Mouse (Mus musculus) embryonic stem cell, embryonic (primary cell): ENCODE measurements around the gene Capza2.

Source experiments
- CTCF ChIA-PET, 4 experiments: fragments of 300-600 bp in 2 of 4; fragments of 350-600 bp in 2 of 4; sonication (Branson Sonifier 250); formaldehyde crosslinking; loops; one replicate each; lab custom pipeline; 2022; ENCODE audit warnings: inconsistent platforms in 2 of 4; lab: Charles Lee
- POLR2A ChIA-PET, 4 experiments: fragments of 300-600 bp in 2 of 4; fragments of 350-600 bp in 2 of 4; sonication (Branson Sonifier 250); formaldehyde crosslinking; loops; one replicate each; lab custom pipeline; 2022; ENCODE audit warnings: antibody characterized with exemption in 4 of 4, inconsistent platforms in 1 of 4; lab: Charles Lee

The Capza2 gene

GRCm38 (mm10) chr6:17634992-17635391 is 1.0 kb upstream of the Capza2 start:
- ChIA-PET CTCF (no interaction called here), POLR2A (interaction anchor here in 2 of 4 experiments (0.6 to 2.6 kb wide), 3 partner anchors 13 to 332 kb away, joined by 4 to 51 read pairs (median 4); no protein-coding TSS in a partner anchor)

- ChIA-PET CTCF (interaction anchor here in 1 of 4 experiments (0.6 kb wide), 1 partner anchor 186 kb away, joined by 4 read pairs; no protein-coding TSS in a partner anchor), POLR2A (interaction anchor here in 3 of 4 experiments (0.6 to 2.6 kb wide), 28 partner anchors 8 to 572 kb away, joined by 3 to 51 read pairs (median 4); partner anchors contain the start of genes St7 (in 2 of the 3) and Tes (in 1 of the 3))
These were observed 733 bp downstream of the Capza2 start for GRCm38 (mm10) chr6:17636764-17637170.

- CTCF ChIA-PET: interaction anchor here in 1 of 4 experiments (0.6 kb wide), 1 partner anchor 185 kb away, joined by 4 read pairs; no protein-coding TSS in a partner anchor
These were observed 1.5 kb downstream of the Capza2 start for GRCm38 (mm10) chr6:17637205-17638203.

GRCm38 (mm10) chr6:17640031-17640430 is 4.0 kb downstream of the Capza2 start:
- POLR2A ChIA-PET: interaction anchor here in 3 of 4 experiments (0.8 to 1.5 kb wide), 8 partner anchors 9 to 175 kb away, joined by 3 to 4 read pairs (median 3); no protein-coding TSS in a partner anchor

More at GRCm38 (mm10) chr6:17637205-17638203, 1.5 kb downstream of the Capza2 start:
- POLR2A ChIA-PET: interaction anchor here in 3 of 4 experiments (0.6 to 2.6 kb wide), 24 partner anchors 8 to 573 kb away, joined by 3 to 51 read pairs (median 4); partner anchors contain the start of genes St7 (in 2 of the 3) and Tes (in 1 of the 3)

GRCm38 (mm10) chr6:17642739-17643138 is 6.7 kb downstream of the Capza2 start:
- ChIA-PET CTCF (no interaction called here), POLR2A (no interaction called here)

More at GRCm38 (mm10) chr6:17640031-17640430, 4.0 kb downstream of the Capza2 start:
- CTCF ChIA-PET: no interaction called here

GRCm38 (mm10) chr6:17646107-17646506 is 10.1 kb downstream of the Capza2 start:
- CTCF ChIA-PET: no interaction called here

GRCm38 (mm10) chr6:17652132-17652531 is 16.1 kb downstream of the Capza2 start:
- ChIA-PET CTCF (no interaction called here), POLR2A (interaction anchor here in 2 of 4 experiments (0.9 to 4.3 kb wide), 6 partner anchors 9 to 15 kb away, joined by 3 to 19 read pairs (median 4); no protein-coding TSS in a partner anchor)

More at GRCm38 (mm10) chr6:17646107-17646506, 10.1 kb downstream of the Capza2 start:
- POLR2A ChIA-PET: interaction anchor here in 3 of 4 experiments (1.0 to 5.8 kb wide), 7 partner anchors 9 to 26 kb away, joined by 3 to 22 read pairs (median 4); partner anchors contain the start of gene Capza2 (in 1 of the 3)

- POLR2A ChIA-PET: interaction anchor here in 3 of 4 experiments (0.6 to 2.1 kb wide), 8 partner anchors 9 to 492 kb away, joined by 3 to 7 read pairs (median 4); no protein-coding TSS in a partner anchor
These were observed 19.0 kb downstream of the Capza2 start for GRCm38 (mm10) chr6:17655080-17655479.

GRCm38 (mm10) chr6:17657308-17657707 is 21.3 kb downstream of the Capza2 start:
- ChIA-PET POLR2A (interaction anchor here in 1 of 4 experiments (1.4 kb wide), 1 partner anchor 10 kb away, joined by 5 read pairs; no protein-coding TSS in a partner anchor), CTCF (no interaction called here)

More at GRCm38 (mm10) chr6:17655080-17655479, 19.0 kb downstream of the Capza2 start:
- CTCF ChIA-PET: interaction anchor here in 1 of 4 experiments (0.6 kb wide), 1 partner anchor 192 kb away, joined by 3 read pairs; no protein-coding TSS in a partner anchor

GRCm38 (mm10) chr6:17665348-17665747 is 29.3 kb downstream of the Capza2 start:
- CTCF ChIA-PET: interaction anchor here in 2 of 4 experiments (0.5 to 0.7 kb wide), 3 partner anchors 15 to 596 kb away, joined by 3 read pairs; no protein-coding TSS in a partner anchor
- POLR2A ChIA-PET: interaction anchor here in 1 of 4 experiments (0.6 to 1.6 kb wide), 5 partner anchors 10 to 102 kb away, joined by 3 to 6 read pairs (median 3); no protein-coding TSS in a partner anchor

- POLR2A ChIA-PET: interaction anchor here in 1 of 4 experiments (1.0 to 1.5 kb wide), 2 partner anchors 11 to 141 kb away, joined by 3 to 6 read pairs; no protein-coding TSS in a partner anchor
- CTCF ChIA-PET: interaction anchor here in 3 of 4 experiments (0.6 to 1.5 kb wide), 3 partner anchors 9 to 22 kb away, joined by 3 to 4 read pairs (median 3); no protein-coding TSS in a partner anchor
These were observed 30.0 kb downstream of the Capza2 start for GRCm38 (mm10) chr6:17666024-17666423.

GRCm38 (mm10) chr6:17667813-17668212 is 31.8 kb downstream of the Capza2 start:
- ChIA-PET CTCF (interaction anchor here in 1 of 4 experiments (1.5 kb wide), 1 partner anchor 8 kb away, joined by 4 read pairs; no protein-coding TSS in a partner anchor), POLR2A (interaction anchor here in 1 of 4 experiments (1.4 kb wide), 1 partner anchor 10 kb away, joined by 5 read pairs; no protein-coding TSS in a partner anchor)

- ChIA-PET CTCF (interaction anchor here in 1 of 4 experiments (0.6 kb wide), 1 partner anchor 57 kb away, joined by 3 read pairs; no protein-coding TSS in a partner anchor), POLR2A (interaction anchor here in 1 of 4 experiments (0.6 kb wide), 1 partner anchor 1723 kb away, joined by 12 read pairs; no protein-coding TSS in a partner anchor)
These were observed 32.3 kb downstream of the Capza2 start for GRCm38 (mm10) chr6:17668334-17668733.

GRCm38 (mm10) chr6:17669826-17670225 is 33.8 kb downstream of the Capza2 start:
- ChIA-PET POLR2A (interaction anchor here in 3 of 4 experiments (0.6 to 3.9 kb wide), 4 partner anchors 7 to 33 kb away, joined by 3 to 18 read pairs (median 4); partner anchors contain the start of gene Capza2 (in 1 of the 3)), CTCF (no interaction called here)

GRCm38 (mm10) chr6:17675019-17675756 is 39.2 kb downstream of the Capza2 start:
- ChIA-PET CTCF (interaction anchor here in 3 of 4 experiments (0.6 to 1.3 kb wide), 6 partner anchors 8 to 74 kb away, joined by 3 to 6 read pairs (median 3); no protein-coding TSS in a partner anchor), POLR2A (interaction anchor here in 2 of 4 experiments (0.7 to 2.2 kb wide), 4 partner anchors 38 to 734 kb away, joined by 3 to 6 read pairs (median 4); no protein-coding TSS in a partner anchor)

GRCm38 (mm10) chr6:17677008-17677407 is 41.0 kb downstream of the Capza2 start:
- POLR2A ChIA-PET: no interaction called here
- CTCF ChIA-PET: interaction anchor here in 1 of 4 experiments (1.5 kb wide), 1 partner anchor 165 kb away, joined by 4 read pairs; no protein-coding TSS in a partner anchor
